Mouse (Mus musculus) forebrain, postnatal 0 days (tissue): ENCODE data around the gene Lzic. TPM values are rescaled to one million over a fixed set of nuclear protein-coding genes. Genes with fewer than 3 reads are reported as not detected.

ENCODE experiments used
- ATAC-seq: fragments of 200-750 bp; cut with Nextera tagmentation; 2 replicates; pipeline ENCODE4 v1.8.0; 2017; ENCODE audit warnings: mild to moderate bottlenecking, moderate library complexity
- DNase-seq: peaks from one replicate; pipeline ENCODE4 v3.0.0-alpha.2; 2015
- H3K27ac ChIP-seq: fragments of 300-500 bp; sonication (generic); 2 replicates; pipeline ENCODE4 v1.5.1; 2014; ENCODE audit warnings: low read depth, mild to moderate bottlenecking, antibody characterized with exemption, low read length, moderate library complexity, mixed read lengths
- H3K27me3 ChIP-seq: fragments of 300-500 bp; sonication (generic); 2 replicates; pipeline ENCODE4 v1.6.1; 2014; ENCODE audit warnings: mild to moderate bottlenecking, low read length, mixed read lengths; ENCODE audit not compliant: insufficient read depth
- H3K36me3 ChIP-seq: fragments of 300-500 bp; sonication (generic); 2 replicates; pipeline ENCODE4 v1.6.1; 2014; ENCODE audit warnings: mild to moderate bottlenecking, moderate library complexity; ENCODE audit not compliant: insufficient read depth
- H3K4me1 ChIP-seq: fragments of 300-500 bp; sonication (generic); 2 replicates; pipeline ENCODE4 v1.6.1; 2014; ENCODE audit warnings: antibody characterized with exemption; ENCODE audit not compliant: insufficient read depth
- H3K4me2 ChIP-seq: fragments of 300-500 bp; sonication (generic); 2 replicates; pipeline ENCODE4 v1.6.1; 2014; ENCODE audit warnings: low read depth, mild to moderate bottlenecking, moderate library complexity
- H3K4me3 ChIP-seq: fragments of 300-500 bp; sonication (generic); 2 replicates; pipeline ENCODE4 v1.5.1; 2014; ENCODE audit warnings: low read depth, low read length, mixed read lengths
- H3K9ac ChIP-seq: fragments of 300-500 bp; sonication (generic); 2 replicates; pipeline ENCODE4 v1.6.1; 2014; ENCODE audit warnings: mild to moderate bottlenecking
- H3K9me3 ChIP-seq: fragments of 300-500 bp; sonication (generic); 2 replicates; pipeline ENCODE4 v1.6.1; 2016; ENCODE audit warnings: low read length
- CTCF ChIP-seq: sonication (generic); IDR thresholded peaks from 2 replicates; pipeline ENCODE4 v1.5.1; 2016; ENCODE audit warnings: antibody characterized with exemption, control low read depth, low read depth
- WGBS: fragments of 180-500 bp; shearing (Covaris S2); extraction: QIAGEN DNeasy Blood & Tissue Kit; methylation state at CpG from one replicate; pipeline ENCODE4 v1.1.7; 2014; 5-methylcytosine and 5-hydroxymethylcytosine counted together
- polyA plus RNA-seq: library from polyadenylated mRNA; unstranded; fragments of >200 nt; fragmentation: Nextera tagmentation; extraction: Ambion mirVana; gene quantifications from 2 replicates; pipeline ENCODE4 v1.2.1, GENCODE M21; 2015
- total RNA-seq: library from RNA; depleted of rRNA; stranded (reverse); fragments of >200 nt; gene quantifications from 2 replicates; pipeline ENCODE4 v1.2.3, GENCODE M21; 2014

Gene Lzic
- total and polyA plus RNA-seq, 2 experiments from 2014 or later = 38.9 to 62.5 TPM

DNA sequence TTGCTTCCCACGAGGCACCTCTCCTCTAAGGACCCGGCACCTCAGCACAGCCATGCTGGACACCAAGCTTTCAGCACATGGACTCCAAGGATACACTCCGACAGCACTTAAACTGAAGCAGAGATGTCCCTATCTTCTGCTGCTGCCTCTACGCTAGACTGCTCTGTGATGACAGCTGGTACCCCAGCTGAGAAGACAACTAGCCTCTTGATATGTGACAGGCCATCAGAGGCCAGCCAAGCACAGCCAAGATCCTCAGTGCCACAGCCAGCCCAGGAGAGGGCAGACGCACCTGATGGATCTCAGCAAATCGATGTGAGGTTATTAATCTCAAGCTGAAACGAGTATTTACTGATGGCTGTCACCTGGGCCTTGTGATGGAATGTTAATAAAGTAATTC, 9.9 kb upstream of the Lzic start:
- no peak for TF ChIP-seq CTCF

DNA sequence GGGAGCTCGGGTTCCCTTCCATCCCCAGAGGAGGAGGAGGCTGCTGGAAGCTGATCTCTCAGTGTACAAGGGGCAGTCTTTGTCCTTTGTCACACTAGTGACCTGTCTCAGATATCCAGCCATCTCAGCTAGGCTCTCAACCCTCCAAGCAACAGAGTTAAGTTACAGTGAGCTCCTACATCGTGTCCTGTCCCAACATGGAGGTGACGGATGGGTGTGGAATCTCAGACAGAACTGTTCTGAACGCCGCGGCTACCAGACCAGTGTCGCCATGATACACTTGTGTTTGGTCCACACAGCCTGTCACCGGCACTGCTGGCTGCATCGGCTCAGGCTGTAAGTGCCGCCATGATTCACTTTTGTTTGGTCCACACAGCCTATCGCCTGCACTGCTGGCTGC, 8.0 kb upstream of the Lzic start, which contains the start of gene Tmem274:
Tmem274 (plus strand) TSS at position 301 of the 400 bp plus-strand sequence.
- Histone ChIP-seq H3K9me3 (no peaks in the 10 kb centered on the region), H3K36me3 (peaks cover 4% of the 10 kb centered on the region; the same call in 1 of the 2 replicates), H3K9ac (no peak within 1 kb of the TSS), H3K27me3 (no peaks in the 10 kb centered on the region), H3K27ac (no peak within 1 kb of the TSS), H3K4me2 (no peak within 1 kb of the TSS), H3K4me1 (no peaks in the 10 kb centered on the region), H3K4me3 (no peak within 1 kb of the TSS)
- no peak for TF ChIP-seq CTCF
- no peak for DNase-seq
- ATAC-seq = no peak
- WGBS = 91% methylated on average over 11 of the region's 11 CpGs

More for the DNA sequence above, 9.9 kb upstream of the Lzic start:
- ATAC-seq (no peak), DNase-seq (no peak)
- no peak overlapping the region for H3K27ac ChIP-seq
- H3K4me2 ChIP-seq = no peak overlapping the region
- H3K27me3 ChIP-seq = no peaks in the 10 kb centered on the region
- peaks cover 4% of the 10 kb centered on the region; the same call in 1 of the 2 replicates for H3K36me3 ChIP-seq
- no peak overlapping the region for H3K9ac ChIP-seq
- no peaks in the 10 kb centered on the region for H3K4me1 ChIP-seq
- H3K4me3 ChIP-seq = no peak overlapping the region
- 77% methylated on average over 7 of the region's 7 CpGs for WGBS
- H3K9me3 ChIP-seq = no peaks in the 10 kb centered on the region

DNA sequence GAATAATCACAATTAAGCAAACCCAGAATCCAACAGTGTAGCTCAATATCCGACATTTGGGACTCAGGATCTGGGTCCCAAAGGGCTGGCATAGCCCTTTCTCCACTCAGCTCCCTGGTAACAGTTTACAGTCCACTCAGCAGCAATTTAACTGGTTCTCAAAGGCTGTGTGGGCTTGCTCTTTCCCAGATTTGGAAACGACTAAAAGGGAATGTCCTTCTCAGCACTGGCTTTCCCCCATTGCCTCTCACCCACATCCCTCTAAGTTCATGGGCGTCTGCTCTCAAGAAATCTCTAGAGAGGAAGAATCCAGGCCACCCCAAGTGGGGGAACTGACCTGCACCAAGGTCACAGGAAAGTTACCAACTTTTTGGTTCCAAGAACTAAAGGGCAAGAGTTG, 463 bp upstream of the Lzic start:
- 44% methylated on average over 3 of the region's 3 CpGs for WGBS
- H3K36me3 ChIP-seq = peaks cover 26% of the 10 kb centered on the region
- no peaks in the 10 kb centered on the region for H3K27me3 ChIP-seq
- ATAC-seq = no peak
- H3K4me1 ChIP-seq = peaks cover 5% of the 10 kb centered on the region; the same call in 1 of the 2 replicates
- H3K4me2 ChIP-seq = peak overlapping the region; percentile 78
- H3K4me3 ChIP-seq = peak overlapping the region; percentile 78
- no peak for DNase-seq
- H3K9ac ChIP-seq = peak overlapping the region; percentile 62
- H3K9me3 ChIP-seq = no peaks in the 10 kb centered on the region
- H3K27ac ChIP-seq = 0 out of 2 replicates have a peak overlapping the region, but pooled peaks have one; percentile 42
- no peak for TF ChIP-seq CTCF

DNA sequence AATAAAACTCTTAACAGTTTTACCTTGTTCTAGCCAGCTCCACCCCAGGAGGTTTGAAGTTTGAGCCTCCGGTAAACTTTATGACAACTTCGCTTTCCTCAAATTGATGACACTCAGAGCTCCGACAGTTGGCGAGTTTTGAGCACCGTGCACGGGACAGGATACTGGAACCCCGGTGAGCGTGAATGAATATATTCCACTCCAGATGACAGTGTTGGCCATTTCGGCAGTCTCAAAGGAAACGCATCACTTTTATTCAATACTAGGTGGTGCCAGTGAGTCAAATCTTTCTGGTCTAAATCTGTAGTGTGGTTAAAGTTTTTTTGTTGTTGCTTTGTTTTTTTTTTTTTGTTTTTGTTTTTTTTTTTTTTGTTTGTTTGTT, 787 bp downstream of the Lzic start:
- peaks cover 5% of the 10 kb centered on the region; the same call in 1 of the 2 replicates for H3K4me1 ChIP-seq
- peak; percentile 54 for TF ChIP-seq CTCF

DNA sequence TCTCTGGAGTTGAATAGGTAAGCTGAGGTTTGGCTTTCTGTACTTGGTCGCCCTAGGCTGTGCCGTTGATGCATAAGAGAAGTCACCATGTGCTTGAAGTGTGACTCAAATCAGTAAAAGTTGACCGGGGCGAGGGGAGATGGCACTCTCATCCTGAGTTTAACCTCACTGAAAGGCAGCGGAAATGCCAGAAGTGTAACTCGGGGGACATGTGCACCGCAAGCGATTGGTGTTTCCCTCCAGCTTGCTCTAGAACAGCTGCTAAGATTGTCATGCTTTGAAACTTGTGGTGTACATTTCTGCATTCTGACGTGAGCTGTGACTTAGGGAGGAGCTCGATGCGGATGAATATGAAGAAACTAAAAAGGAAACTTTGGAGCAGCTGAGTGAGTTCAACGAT, 2.7 kb downstream of the Lzic start:
- no peak for ATAC-seq
- Histone ChIP-seq H3K4me1 (peaks cover 5% of the 10 kb centered on the region; the same call in 1 of the 2 replicates), H3K4me2 (no peak overlapping the region), H3K36me3 (peaks cover 46% of the 10 kb centered on the region), H3K27ac (no peak overlapping the region), H3K9me3 (no peaks in the 10 kb centered on the region), H3K27me3 (no peaks in the 10 kb centered on the region), H3K4me3 (no peak overlapping the region), H3K9ac (no peak overlapping the region)
- TF ChIP-seq CTCF = no peak
- 95% methylated on average over 12 of the region's 12 CpGs for WGBS
- DNase-seq = no peak

More for the DNA sequence above, 787 bp downstream of the Lzic start:
- H3K4me2 ChIP-seq = peak overlapping the region; percentile 78
- under 1% methylated on average over 10 of the region's 10 CpGs for WGBS
- DNase-seq (no peak), ATAC-seq (no peak)
- no peak overlapping the region for H3K27ac ChIP-seq
- H3K9ac ChIP-seq = peak overlapping the region; percentile 62
- peaks cover 35% of the 10 kb centered on the region for H3K36me3 ChIP-seq
- no peaks in the 10 kb centered on the region for H3K27me3 ChIP-seq
- H3K9me3 ChIP-seq = no peaks in the 10 kb centered on the region
- H3K4me3 ChIP-seq = peak overlapping the region; percentile 78

DNA sequence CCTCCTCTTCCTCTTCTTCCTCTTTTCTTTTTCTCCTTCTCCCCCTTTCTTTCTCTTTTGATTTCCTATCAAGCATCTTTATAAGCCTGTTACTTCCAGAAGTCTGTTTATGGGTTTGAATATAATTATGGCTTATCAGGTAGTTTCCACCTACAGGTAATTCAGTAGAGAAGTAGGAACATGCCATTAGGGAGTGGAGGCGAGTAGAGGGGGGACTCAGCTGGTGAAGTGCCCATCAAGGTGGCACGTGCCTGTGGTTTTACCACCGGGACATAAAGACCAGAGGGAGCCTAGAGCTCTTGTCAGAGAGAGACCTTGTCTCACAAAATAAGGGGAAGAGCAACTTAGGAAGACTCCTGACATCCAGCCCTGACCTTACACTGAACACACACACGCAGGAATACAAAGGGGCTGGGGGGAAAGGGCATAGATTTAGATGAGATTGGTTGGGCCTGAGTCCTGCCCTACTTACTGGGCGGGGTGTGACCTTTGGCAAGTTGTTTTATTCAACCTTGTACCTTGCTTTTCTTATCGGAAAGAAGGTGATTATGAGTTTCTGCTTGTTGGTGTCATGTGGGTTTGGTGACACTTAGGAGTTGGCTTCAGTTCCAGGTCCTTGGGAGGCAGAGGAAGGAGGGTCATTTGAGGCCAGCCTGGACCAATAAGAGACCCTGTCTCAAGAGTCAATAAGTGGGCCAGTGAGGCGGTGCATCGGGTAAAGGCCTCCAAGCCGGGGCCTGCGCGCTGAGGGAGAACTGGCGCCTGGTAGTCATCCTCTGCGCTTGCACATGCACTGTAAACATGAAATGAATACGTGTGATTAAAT, 4.6 kb downstream of the Lzic start:
- DNase-seq (no peak), ATAC-seq (no peak)
- Histone ChIP-seq H3K36me3 (peaks cover 63% of the 10 kb centered on the region), H3K4me3 (no peak overlapping the region), H3K9me3 (no peaks in the 10 kb centered on the region), H3K27me3 (no peaks in the 10 kb centered on the region), H3K4me1 (peaks cover 3% of the 10 kb centered on the region; the same call in 1 of the 2 replicates), H3K9ac (no peak overlapping the region), H3K4me2 (no peak overlapping the region), H3K27ac (no peak overlapping the region)
- 95% methylated on average over 14 of the region's 14 CpGs for WGBS
- TF ChIP-seq CTCF = no peak

DNA sequence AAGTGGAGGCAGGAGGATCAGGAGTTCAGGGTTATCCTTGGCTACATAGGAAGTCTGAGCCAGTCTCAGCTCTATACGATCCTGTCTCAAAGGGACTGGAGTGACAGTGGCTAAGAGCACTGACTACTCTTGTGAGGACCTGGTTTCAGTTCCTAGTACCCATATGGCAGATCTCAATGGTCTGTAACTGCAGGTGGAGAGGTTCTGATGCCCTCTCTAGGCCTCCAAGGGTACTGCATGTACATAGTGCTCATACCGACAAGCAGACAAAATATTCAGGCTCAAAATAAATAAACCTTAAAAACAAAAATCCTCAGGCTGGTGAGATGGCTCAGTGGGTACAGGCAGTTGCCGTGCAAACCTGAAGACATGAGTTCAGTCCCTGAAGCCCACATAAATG, 6.1 kb downstream of the Lzic start:
- WGBS = 98% methylated on average over 3 of the region's 3 CpGs
- Histone ChIP-seq H3K9ac (no peak overlapping the region), H3K4me3 (no peak overlapping the region), H3K4me1 (no peaks in the 10 kb centered on the region), H3K9me3 (no peaks in the 10 kb centered on the region), H3K36me3 (peaks cover 75% of the 10 kb centered on the region), H3K4me2 (no peak overlapping the region), H3K27me3 (no peaks in the 10 kb centered on the region), H3K27ac (no peak overlapping the region)
- ATAC-seq (no peak), DNase-seq (no peak)
- TF ChIP-seq CTCF = peak; percentile 42
